Mouse (Mus musculus) heart, embryonic 11.5 days (tissue): Measurements from ENCODE around the gene Dnajc17. TPM values are rescaled to one million over a fixed set of nuclear protein-coding genes. Genes with fewer than 3 reads are reported as not detected.

ENCODE experiments used
- ATAC-seq: fragments of 200-750 bp; cut with Nextera tagmentation; replicated peaks from 2 replicates; pipeline ENCODE4 v1.8.0; 2017; ENCODE audit warnings: moderate library complexity; ENCODE audit not compliant: insufficient number of reproducible peaks, low FRiP score, low TSS enrichment
- H3K27ac ChIP-seq: fragments of 300-500 bp; sonication (generic); 2 replicates; pipeline ENCODE4 v1.5.1; 2014; ENCODE audit warnings: mild to moderate bottlenecking, low read depth, low read length
- H3K27me3 ChIP-seq: fragments of 300-500 bp; sonication (generic); 2 replicates; pipeline ENCODE4 v1.6.1; 2014; ENCODE audit warnings: mild to moderate bottlenecking, low read length, mixed read lengths; ENCODE audit not compliant: control insufficient read depth, insufficient read depth
- H3K36me3 ChIP-seq: fragments of 300-500 bp; sonication (generic); 2 replicates; pipeline ENCODE4 v1.6.1; 2014; ENCODE audit warnings: mild to moderate bottlenecking, low read length, moderate library complexity, mixed read lengths; ENCODE audit not compliant: control insufficient read depth, insufficient read depth
- H3K4me1 ChIP-seq: fragments of 300-500 bp; sonication (generic); 2 replicates; pipeline ENCODE4 v1.6.1; 2014; ENCODE audit warnings: low read length; ENCODE audit not compliant: control insufficient read depth, insufficient read depth
- H3K4me2 ChIP-seq: fragments of 300-500 bp; sonication (generic); 2 replicates; pipeline ENCODE4 v1.6.1; 2014; ENCODE audit warnings: mild to moderate bottlenecking, moderate library complexity
- H3K4me3 ChIP-seq: fragments of 300-500 bp; sonication (generic); 2 replicates; pipeline ENCODE4 v1.5.1; 2014; ENCODE audit warnings: low read depth, low read length
- H3K9ac ChIP-seq: fragments of 300-500 bp; sonication (generic); 2 replicates; pipeline ENCODE4 v1.6.1; 2014; ENCODE audit warnings: mild to moderate bottlenecking, low read depth, low read length, moderate library complexity
- H3K9me3 ChIP-seq: fragments of 300-500 bp; sonication (generic); replicated peaks from 2 replicates; pipeline ENCODE4 v1.6.1; 2016; ENCODE audit warnings: low read length; ENCODE audit not compliant: control insufficient read depth
- WGBS: fragments of 180-500 bp; shearing (Covaris S2); extraction: QIAGEN DNeasy Blood & Tissue Kit; methylation state at CpG from one replicate; pipeline ENCODE4 v1.1.7; 2014; ENCODE audit not compliant: insufficient replicate concordance; 5-methylcytosine and 5-hydroxymethylcytosine counted together
- polyA plus RNA-seq: library from polyadenylated mRNA; unstranded; fragments of >200 nt; fragmentation: Nextera tagmentation; extraction: Ambion mirVana; gene quantifications from 2 replicates; pipeline ENCODE4 v1.2.1, GENCODE M21; 2014

Gene Dnajc17
- polyA plus RNA-seq, 1 experiment from 2014 or later: 18.4 TPM

GRCm38 (mm10) chr2:119172862-119173576 is 35.6 kb downstream of the Dnajc17 start:
- 11% methylated on average over 13 of the region's 13 CpGs for WGBS
- Histone ChIP-seq H3K27ac (0 out of 2 replicates have a peak overlapping the region, but pooled peaks have one; percentile 41), H3K9me3 (no peaks in the 10 kb centered on the region), H3K4me1 (peaks cover 31% of the 10 kb centered on the region), H3K27me3 (peaks cover 7% of the 10 kb centered on the region), H3K9ac (peak overlapping the region; percentile 64), H3K36me3 (no peaks in the 10 kb centered on the region), H3K4me2 (peak overlapping the region; percentile 53), H3K4me3 (0 out of 2 replicates have a peak overlapping the region, but pooled peaks have one; percentile 2)
- peak; percentile 75 for ATAC-seq

- H3K36me3 ChIP-seq: no peaks in the 10 kb centered on the region
- no peak overlapping the region for H3K27ac ChIP-seq
- WGBS: 84% methylated on average over 7 of the region's 7 CpGs
- H3K9me3 ChIP-seq: no peaks in the 10 kb centered on the region
- no peak overlapping the region for H3K9ac ChIP-seq
- H3K4me2 ChIP-seq: peak overlapping the region; percentile 53
- ATAC-seq: no peak
- peaks cover 34% of the 10 kb centered on the region for H3K4me1 ChIP-seq
- peaks cover 11% of the 10 kb centered on the region for H3K27me3 ChIP-seq
- no peak overlapping the region for H3K4me3 ChIP-seq
Measured at GRCm38 (mm10) chr2:119172446-119172845, 36.1 kb downstream of the Dnajc17 start.

- no peaks in the 10 kb centered on the region for H3K9me3 ChIP-seq
- H3K9ac ChIP-seq: no peak overlapping the region
- no peak overlapping the region for H3K4me2 ChIP-seq
- no peak overlapping the region for H3K4me3 ChIP-seq
- H3K4me1 ChIP-seq: peaks cover 40% of the 10 kb centered on the region
- H3K27ac ChIP-seq: no peak overlapping the region
- no peak for ATAC-seq
- 42% methylated on average over 8 of the region's 8 CpGs for WGBS
- peaks cover 15% of the 10 kb centered on the region for H3K27me3 ChIP-seq
- no peaks in the 10 kb centered on the region for H3K36me3 ChIP-seq
Measured at GRCm38 (mm10) chr2:119171574-119171973, 37.0 kb downstream of the Dnajc17 start.

- no peak overlapping the region for H3K4me2 ChIP-seq
Measured at GRCm38 (mm10) chr2:119170282-119170681, 38.3 kb downstream of the Dnajc17 start.

GRCm38 (mm10) chr2:119167866-119168256 is 40.7 kb downstream of the Dnajc17 start:
- Histone ChIP-seq H3K9me3 (no peaks in the 10 kb centered on the region), H3K4me3 (peak overlapping the region; percentile 50), H3K36me3 (no peaks in the 10 kb centered on the region), H3K4me1 (peaks cover 24% of the 10 kb centered on the region), H3K27me3 (peaks cover 20% of the 10 kb centered on the region), H3K27ac (no peak overlapping the region), H3K9ac (peak overlapping the region; percentile 63), H3K4me2 (peak overlapping the region; percentile 100)
- ATAC-seq: no peak
- 6% methylated on average over 26 of the region's 26 CpGs for WGBS

More at GRCm38 (mm10) chr2:119170282-119170681, 38.3 kb downstream of the Dnajc17 start:
- no peak overlapping the region for H3K9ac ChIP-seq
- no peak for ATAC-seq
- peaks cover 20% of the 10 kb centered on the region for H3K27me3 ChIP-seq
- no peaks in the 10 kb centered on the region for H3K36me3 ChIP-seq
- WGBS: 78% methylated on average over 2 of the region's 2 CpGs
- peaks cover 40% of the 10 kb centered on the region for H3K4me1 ChIP-seq
- H3K4me3 ChIP-seq: no peak overlapping the region
- no peak overlapping the region for H3K27ac ChIP-seq
- H3K9me3 ChIP-seq: no peaks in the 10 kb centered on the region

- H3K36me3 ChIP-seq: no peaks in the 10 kb centered on the region
- peak within 1 kb of the TSS; percentile 50 for H3K4me3 ChIP-seq
- no peak within 1 kb of the TSS for H3K27ac ChIP-seq
- under 1% methylated on average over 60 of the region's 60 CpGs for WGBS
- no peaks in the 10 kb centered on the region for H3K9me3 ChIP-seq
- peaks cover 20% of the 10 kb centered on the region for H3K27me3 ChIP-seq
- peak; percentile 78 for ATAC-seq
- peak within 1 kb of the TSS; percentile 63 for H3K9ac ChIP-seq
- peaks cover 18% of the 10 kb centered on the region for H3K4me1 ChIP-seq
- H3K4me2 ChIP-seq: peak within 1 kb of the TSS; percentile 100
Measured at GRCm38 (mm10) chr2:119166901-119167865, 41.4 kb downstream of the Dnajc17 start, which contains the start of gene Gchfr. Gene Gchfr, plus strand, starts transcription at chr2:119167773.

GRCm38 (mm10) chr2:119165401-119165800 is 43.2 kb downstream of the Dnajc17 start:
- Histone ChIP-seq H3K9ac (no peak overlapping the region), H3K4me2 (no peak overlapping the region), H3K36me3 (no peaks in the 10 kb centered on the region), H3K27me3 (peaks cover 20% of the 10 kb centered on the region), H3K9me3 (no peaks in the 10 kb centered on the region), H3K4me1 (peaks cover 10% of the 10 kb centered on the region), H3K27ac (no peak overlapping the region), H3K4me3 (no peak overlapping the region)
- no peak for ATAC-seq

- Histone ChIP-seq H3K9ac (no peak overlapping the region), H3K9me3 (no peaks in the 10 kb centered on the region), H3K4me3 (no peak overlapping the region), H3K27ac (no peak overlapping the region), H3K27me3 (peaks cover 14% of the 10 kb centered on the region), H3K4me1 (peaks cover 10% of the 10 kb centered on the region), H3K36me3 (no peaks in the 10 kb centered on the region), H3K4me2 (no peak overlapping the region)
- no peak for ATAC-seq
- WGBS: 79% methylated on average over 4 of the region's 4 CpGs
Measured at GRCm38 (mm10) chr2:119163999-119164398, 44.6 kb downstream of the Dnajc17 start.
